Mouse (Mus musculus) embryonic facial prominence, embryonic 10.5 days (tissue): Measurements from ENCODE around the gene Ccdc80. TPM values are rescaled to one million over a fixed set of nuclear protein-coding genes. Genes with fewer than 3 reads are reported as not detected.

Source experiments
- DNase-seq: peaks from one replicate; pipeline ENCODE4 v3.0.0-alpha.2; 2017; ENCODE audit warnings: low spot score
- H3K27ac ChIP-seq: fragments of 300-500 bp; sonication (generic); replicated peaks from 2 replicates; pipeline ENCODE4 v1.5.1; 2016; ENCODE audit warnings: mild to moderate bottlenecking
- H3K27me3 ChIP-seq: fragments of 300-500 bp; sonication (generic); replicated peaks from 2 replicates; pipeline ENCODE4 v1.6.1; 2016; ENCODE audit warnings: low read depth, mild to moderate bottlenecking; ENCODE audit not compliant: poor library complexity, severe bottlenecking
- H3K36me3 ChIP-seq: fragments of 300-500 bp; sonication (generic); replicated peaks from 2 replicates; pipeline ENCODE4 v1.6.1; 2016; ENCODE audit warnings: mild to moderate bottlenecking, moderate library complexity
- H3K4me1 ChIP-seq: fragments of 300-500 bp; sonication (generic); 2 replicates; pipeline ENCODE4 v1.6.1; 2016
- H3K4me3 ChIP-seq: fragments of 300-500 bp; sonication (generic); 2 replicates; pipeline ENCODE4 v1.5.1; 2016; ENCODE audit warnings: mild to moderate bottlenecking, moderate library complexity
- H3K9me3 ChIP-seq: fragments of 300-500 bp; sonication (generic); 2 replicates; pipeline ENCODE4 v1.6.1; 2016; ENCODE audit warnings: mild to moderate bottlenecking
- WGBS: fragments of 180-500 bp; shearing (Covaris S2); methylation state at CpG from one replicate; pipeline ENCODE4 v1.1.7; 2016; 5-methylcytosine and 5-hydroxymethylcytosine counted together
- polyA plus RNA-seq: library from polyadenylated mRNA; unstranded; fragments of >200 nt; fragmentation: Nextera tagmentation; extraction: Ambion mirVana; gene quantifications from 2 replicates; pipeline ENCODE4 v1.2.1, GENCODE M21; 2016

The Ccdc80 gene
- polyA plus RNA-seq, 1 experiment from 2014 or later, result 25.2 TPM

DNA sequence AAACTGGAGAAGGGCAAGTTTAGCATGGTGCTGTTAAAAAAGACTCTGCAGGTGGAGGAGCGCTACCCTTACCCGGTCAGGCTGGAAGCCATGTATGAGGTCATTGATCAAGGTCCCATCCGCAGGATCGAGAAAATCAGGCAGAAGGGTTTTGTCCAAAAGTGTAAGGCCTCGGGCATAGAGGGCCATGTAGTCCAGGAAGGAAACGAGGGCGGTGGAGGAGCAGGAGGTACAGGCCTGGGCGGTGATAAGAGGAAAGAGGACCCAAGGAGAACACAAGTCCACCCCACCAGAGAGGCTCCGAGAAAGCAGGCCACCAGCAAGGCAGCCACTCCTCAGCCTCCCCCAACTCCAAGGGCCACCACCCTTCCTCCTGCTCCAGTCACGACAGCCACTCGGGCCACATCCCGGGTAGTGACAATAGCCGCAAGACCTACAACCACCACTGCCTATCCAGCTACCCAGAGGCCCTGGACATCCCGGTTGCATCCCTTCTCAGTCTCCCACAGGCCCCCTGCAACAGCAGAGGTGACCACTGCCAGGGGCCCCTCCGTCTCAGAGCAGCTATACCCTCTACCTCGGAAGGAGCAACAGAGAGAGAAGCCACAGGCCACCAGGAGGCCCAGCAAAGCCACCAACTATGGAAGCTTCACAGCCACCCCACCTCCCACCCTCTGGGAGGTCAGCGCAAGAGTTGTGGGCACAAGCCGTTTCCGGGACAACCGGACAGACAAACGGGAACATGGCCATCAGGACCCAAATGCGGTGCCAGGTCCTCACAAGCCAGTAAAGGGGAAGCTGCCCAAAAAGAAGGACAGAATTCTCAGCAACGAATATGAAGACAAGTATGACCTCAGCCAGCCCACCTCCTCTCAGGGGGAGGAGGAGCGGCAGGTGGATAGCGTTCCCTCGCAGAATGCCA is 2.6 kb downstream of the Ccdc80 start:
- no peak for DNase-seq
- H3K4me3 ChIP-seq, result no peak overlapping the region
- H3K36me3 ChIP-seq, result no peaks in the 10 kb centered on the region
- H3K27me3 ChIP-seq, result no peaks in the 10 kb centered on the region
- WGBS, result 92% methylated on average over 26 of the region's 26 CpGs
- H3K9me3 ChIP-seq, result no peaks in the 10 kb centered on the region
- H3K27ac ChIP-seq, result no peak overlapping the region
- H3K4me1 ChIP-seq, result peaks cover 33% of the 10 kb centered on the region

- no peak overlapping the region for H3K4me3 ChIP-seq
- DNase-seq, result no peak
- H3K4me1 ChIP-seq, result peaks cover 33% of the 10 kb centered on the region
- 95% methylated on average over 2 of the region's 2 CpGs for WGBS
- no peaks in the 10 kb centered on the region for H3K27me3 ChIP-seq
- no peaks in the 10 kb centered on the region for H3K36me3 ChIP-seq
- H3K9me3 ChIP-seq, result no peaks in the 10 kb centered on the region
- H3K27ac ChIP-seq, result no peak overlapping the region
These were observed 4.3 kb downstream of the Ccdc80 start for GRCm38 (mm10) chr16:45097467-45097866.

GRCm38 (mm10) chr16:45098186-45098885 is 5.1 kb downstream of the Ccdc80 start:
- Histone ChIP-seq H3K27ac (no peak overlapping the region), H3K9me3 (no peaks in the 10 kb centered on the region), H3K4me1 (peaks cover 26% of the 10 kb centered on the region), H3K36me3 (no peaks in the 10 kb centered on the region), H3K4me3 (no peak overlapping the region), H3K27me3 (no peaks in the 10 kb centered on the region)
- DNase-seq, result no peak
- WGBS, result 74% methylated on average over 10 of the region's 10 CpGs

- no peak overlapping the region for H3K4me3 ChIP-seq
- H3K9me3 ChIP-seq, result no peaks in the 10 kb centered on the region
- H3K36me3 ChIP-seq, result no peaks in the 10 kb centered on the region
- H3K27me3 ChIP-seq, result no peaks in the 10 kb centered on the region
- DNase-seq, result no peak
- WGBS, result 73% methylated on average over 6 of the region's 6 CpGs
- peaks cover 22% of the 10 kb centered on the region for H3K4me1 ChIP-seq
- no peak overlapping the region for H3K27ac ChIP-seq
These were observed 5.6 kb downstream of the Ccdc80 start for GRCm38 (mm10) chr16:45098886-45099210.

DNA sequence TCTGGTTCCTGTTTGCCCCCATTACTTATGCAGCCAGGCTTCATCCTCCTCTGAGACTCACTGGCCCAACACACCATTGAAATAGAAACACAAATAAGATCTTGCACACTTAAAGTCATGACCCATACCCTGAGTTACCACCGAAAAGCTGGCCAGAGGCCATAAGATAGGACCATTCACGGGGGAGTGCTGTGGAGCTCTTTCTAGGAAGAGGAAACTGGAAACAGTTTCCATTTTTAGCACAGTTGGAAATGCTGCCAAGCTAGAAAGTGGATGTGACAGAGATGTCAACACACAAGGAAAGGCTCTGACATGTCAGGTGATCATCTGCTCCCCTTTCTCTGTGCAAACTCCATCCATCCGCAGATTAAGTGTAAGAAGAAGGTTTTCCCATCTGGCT is 7.7 kb downstream of the Ccdc80 start:
- Histone ChIP-seq H3K4me3 (no peak overlapping the region), H3K4me1 (peaks cover 9% of the 10 kb centered on the region; the same call in 1 of the 2 replicates), H3K27ac (no peak overlapping the region), H3K27me3 (no peaks in the 10 kb centered on the region), H3K36me3 (no peaks in the 10 kb centered on the region), H3K9me3 (no peaks in the 10 kb centered on the region)
- no peak for DNase-seq
- 75% methylated on average over 3 of the region's 3 CpGs for WGBS

GRCm38 (mm10) chr16:45104993-45105392 is 11.8 kb downstream of the Ccdc80 start:
- WGBS, result 82% methylated on average over 3 of the region's 3 CpGs
- H3K9me3 ChIP-seq, result no peaks in the 10 kb centered on the region
- no peak overlapping the region for H3K4me3 ChIP-seq
- DNase-seq, result no peak
- no peaks in the 10 kb centered on the region for H3K4me1 ChIP-seq
- H3K27ac ChIP-seq, result no peak overlapping the region
- no peaks in the 10 kb centered on the region for H3K36me3 ChIP-seq
- H3K27me3 ChIP-seq, result no peaks in the 10 kb centered on the region

GRCm38 (mm10) chr16:45108203-45108878 is 15.1 kb downstream of the Ccdc80 start:
- Histone ChIP-seq H3K27me3 (no peaks in the 10 kb centered on the region), H3K27ac (no peak overlapping the region), H3K4me3 (no peak overlapping the region), H3K9me3 (no peaks in the 10 kb centered on the region), H3K36me3 (no peaks in the 10 kb centered on the region), H3K4me1 (no peaks in the 10 kb centered on the region)
- 74% methylated on average over 5 of the region's 5 CpGs for WGBS
- DNase-seq, result no peak

GRCm38 (mm10) chr16:45110498-45110897 is 17.3 kb downstream of the Ccdc80 start:
- Histone ChIP-seq H3K27ac (no peak overlapping the region), H3K27me3 (no peaks in the 10 kb centered on the region), H3K9me3 (no peaks in the 10 kb centered on the region), H3K36me3 (no peaks in the 10 kb centered on the region), H3K4me3 (no peak overlapping the region), H3K4me1 (no peaks in the 10 kb centered on the region)
- DNase-seq, result no peak
- 44% methylated on average over 4 of the region's 4 CpGs for WGBS

DNA sequence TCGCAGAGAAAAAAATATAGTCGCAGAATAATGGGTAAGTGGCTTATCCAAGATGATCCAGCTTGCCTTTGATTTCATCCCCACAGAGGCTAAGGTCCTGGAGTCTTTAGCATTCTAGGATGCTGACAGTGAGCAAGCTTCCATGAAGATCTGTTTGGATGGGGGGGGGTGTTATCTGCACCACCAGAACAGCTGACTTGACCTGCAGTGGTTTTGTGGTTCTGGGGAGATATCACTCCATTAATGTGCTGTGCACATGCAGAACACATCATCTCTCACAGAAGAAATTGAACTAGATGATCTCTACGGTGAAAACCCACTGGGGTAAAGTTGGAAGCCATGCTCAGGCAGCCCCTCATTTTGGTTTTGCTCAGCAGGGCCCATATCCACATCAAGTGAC is 24.0 kb downstream of the Ccdc80 start:
- Histone ChIP-seq H3K4me3 (no peak overlapping the region), H3K27me3 (no peaks in the 10 kb centered on the region), H3K4me1 (0 out of 2 replicates have a peak, but pooled peaks cover 5% of the 10 kb centered on the region), H3K36me3 (no peaks in the 10 kb centered on the region), H3K9me3 (no peaks in the 10 kb centered on the region), H3K27ac (no peak overlapping the region)
- WGBS, result 93% methylated on average over 3 of the region's 3 CpGs
- DNase-seq, result no peak

- Histone ChIP-seq H3K27me3 (no peaks in the 10 kb centered on the region), H3K4me1 (0 out of 2 replicates have a peak, but pooled peaks cover 5% of the 10 kb centered on the region), H3K27ac (no peak overlapping the region), H3K4me3 (no peak overlapping the region), H3K9me3 (no peaks in the 10 kb centered on the region), H3K36me3 (no peaks in the 10 kb centered on the region; the same call in 1 of the 2 replicates)
- 80% methylated on average over 3 of the region's 3 CpGs for WGBS
- no peak for DNase-seq
These were observed 25.6 kb downstream of the Ccdc80 start for GRCm38 (mm10) chr16:45118760-45119159.

DNA sequence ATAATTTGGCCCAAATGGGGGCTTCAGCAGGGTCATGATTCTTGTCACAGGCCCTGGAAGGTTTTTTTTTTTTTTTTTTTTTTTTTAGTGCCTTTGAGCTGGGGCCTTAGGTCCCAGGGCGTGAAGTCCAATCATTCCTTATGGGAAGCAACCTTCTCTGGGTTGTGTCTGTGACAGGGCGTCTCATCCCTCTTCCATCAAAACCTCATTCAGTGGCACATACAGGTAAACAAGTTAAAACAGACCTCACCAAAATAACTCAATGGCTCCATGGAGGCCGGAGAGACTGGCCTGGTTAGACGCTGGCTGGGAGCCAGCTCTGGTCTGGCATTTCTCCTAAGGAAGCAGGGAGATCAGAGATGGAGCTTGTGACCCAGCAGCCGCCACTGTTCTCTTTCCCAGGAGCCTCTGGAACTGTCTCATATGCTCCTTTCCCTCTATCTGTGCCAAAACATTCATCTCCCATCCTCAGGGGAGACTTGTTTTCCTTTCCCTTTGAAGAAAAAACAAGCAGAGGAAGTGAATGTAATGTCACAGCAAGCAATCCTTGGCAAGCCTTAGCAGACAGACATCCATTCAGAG is 27.7 kb downstream of the Ccdc80 start:
- no peaks in the 10 kb centered on the region; the same call in 1 of the 2 replicates for H3K36me3 ChIP-seq
- H3K4me1 ChIP-seq, result 0 out of 2 replicates have a peak, but pooled peaks cover 5% of the 10 kb centered on the region
- 76% methylated on average over 5 of the region's 5 CpGs for WGBS
- no peak overlapping the region for H3K4me3 ChIP-seq
- no peaks in the 10 kb centered on the region for H3K9me3 ChIP-seq
- H3K27ac ChIP-seq, result no peak overlapping the region
- H3K27me3 ChIP-seq, result no peaks in the 10 kb centered on the region
- no peak for DNase-seq

- Histone ChIP-seq H3K4me3 (no peak overlapping the region), H3K27me3 (no peaks in the 10 kb centered on the region), H3K36me3 (no peaks in the 10 kb centered on the region; the same call in 1 of the 2 replicates), H3K4me1 (0 out of 2 replicates have a peak, but pooled peaks cover 5% of the 10 kb centered on the region), H3K9me3 (no peaks in the 10 kb centered on the region), H3K27ac (no peak overlapping the region)
- DNase-seq, result no peak
- WGBS, result 68% methylated on average over 5 of the region's 5 CpGs
These were observed 29.4 kb downstream of the Ccdc80 start for GRCm38 (mm10) chr16:45122571-45122970.
